Mouse (Mus musculus): ENCODE measurements at regions not wholly inside any gene's neighbourhood (a gene's known extent, or its start where the extent isn't known, plus 50 kb on each side); places are given as distances from the start of the nearest gene placed in this dataset.

GRCm38 (mm10) chr15:68471928-68472327 lies 1971.2 kb upstream of the Lrrc6 start:
- Histone ChIP-seq H3K27me3 (ENCODE audit: control insufficient read depth in 1 of 2, insufficient read depth in 2 of 2, low read length in 2 of 2) (no peaks in the 10 kb centered on the region), H3K4me3 (ENCODE audit: control insufficient read depth in 1 of 2, insufficient read depth in 1 of 2, low read depth in 2 of 2, low read length in 2 of 2) (no peak overlapping the region), H3K27ac (ENCODE audit: control insufficient read depth, low read depth, low read length) (no peak overlapping the region), H3K36me3 (ENCODE audit: control insufficient read depth in 1 of 2, insufficient read depth in 2 of 2, low read length in 2 of 2) (no peaks in the 10 kb centered on the region), H3K4me1 (ENCODE audit: control insufficient read depth in 1 of 2, insufficient read depth in 2 of 2, low read length in 2 of 2) (no peaks in the 10 kb centered on the region), H3K9ac (ENCODE audit: control insufficient read depth, low read depth, low read length, poor library complexity, severe bottlenecking) (no peak overlapping the region), H3K79me2 (ENCODE audit: control insufficient read depth, insufficient read depth, low read length, poor library complexity) (no peaks in the 10 kb centered on the region), H3K9me3 (replicated peaks; ENCODE audit: insufficient read depth, low read length) (no peaks in the 10 kb centered on the region)
- no peak for DNase-seq (ENCODE audit: low read depth, low spot score)
- TF ChIP-seq MXI1 (IDR thresholded peaks at IDR 0.05; ENCODE audit: low read depth, low read length) (no peak), ZMIZ1 (IDR thresholded peaks at IDR 0.05; ENCODE audit: low read depth, low read length) (no peak), JUND (IDR thresholded peaks at IDR 0.05; ENCODE audit: low read depth, low read length) (no peak), NRF1 (IDR thresholded peaks at IDR 0.05; ENCODE audit: insufficient read depth, low read depth, low read length, poor library complexity, severe bottlenecking) (no peak), ZNF384 (IDR thresholded peaks at IDR 0.05; ENCODE audit: low read depth, low read length) (no peak), MAZ (IDR thresholded peaks at IDR 0.05; ENCODE audit: low read depth, low read length) (no peak), MYB (IDR thresholded peaks at IDR 0.05; ENCODE audit: low read depth, low read length) (no peak), CTCF (IDR thresholded peaks at IDR 0.05 in 2 of 3, conservative IDR thresholded peaks at IDR 0.05 in 1 of 3; ENCODE audit: control insufficient read depth in 1 of 3, insufficient read depth in 1 of 3, low read depth in 2 of 3, low read length in 3 of 3, poor library complexity in 1 of 3, severe bottlenecking in 1 of 3) (no peak), EP300 (IDR thresholded peaks at IDR 0.05; ENCODE audit: low read depth in 1 of 2, low read length in 2 of 2) (no peak), SMC3 (IDR thresholded peaks at IDR 0.05; ENCODE audit: low read depth, low read length) (no peak), TCF12 (IDR thresholded peaks at IDR 0.05; ENCODE audit: low read depth, low read length) (no peak), USF1 (IDR thresholded peaks at IDR 0.05; ENCODE audit: low read depth, low read length) (no peak), POLR2AphosphoS2 (IDR thresholded peaks at IDR 0.05; ENCODE audit: low read length) (no peak), HCFC1 (IDR thresholded peaks at IDR 0.05; ENCODE audit: low read depth, low read length) (no peak), ZKSCAN1 (IDR thresholded peaks at IDR 0.05; ENCODE audit: low read depth, low read length) (no peak)

GRCm38 (mm10) chr15:68462851-68463250 lies 1962.1 kb upstream of the Lrrc6 start:
- H3K4me3 ChIP-seq (ENCODE audit: control insufficient read depth in 1 of 2, insufficient read depth in 1 of 2, low read depth in 2 of 2, low read length in 2 of 2): no peak overlapping the region
- H3K27ac ChIP-seq (ENCODE audit: control insufficient read depth, low read depth, low read length): no peak overlapping the region
- H3K79me2 ChIP-seq (ENCODE audit: control insufficient read depth, insufficient read depth, low read length, poor library complexity): no peaks in the 10 kb centered on the region
- no peak overlapping the region for H3K9ac ChIP-seq (ENCODE audit: control insufficient read depth, low read depth, low read length, poor library complexity, severe bottlenecking)
- TF ChIP-seq MEF2A (IDR thresholded peaks at IDR 0.05; ENCODE audit: extremely low read depth, insufficient replicate concordance, low read depth, low read length, poor library complexity, severe bottlenecking) (no peak), POLR2AphosphoS5 (IDR thresholded peaks at IDR 0.05; ENCODE audit: borderline replicate concordance, low read depth, low read length) (no peak), MXI1 (IDR thresholded peaks at IDR 0.05; ENCODE audit: low read depth, low read length) (no peak), SMC3 (IDR thresholded peaks at IDR 0.05; ENCODE audit: low read depth, low read length) (no peak), ETS1 (IDR thresholded peaks at IDR 0.05; ENCODE audit: low read depth, low read length) (no peak), MAZ (IDR thresholded peaks at IDR 0.05; ENCODE audit: low read depth, low read length) (no peak), MAFK (IDR thresholded peaks at IDR 0.05; ENCODE audit: borderline replicate concordance, low read depth, low read length) (no peak), UBTF (IDR thresholded peaks at IDR 0.05; ENCODE audit: borderline replicate concordance, insufficient read depth, low read depth, low read length) (no peak), ZMIZ1 (IDR thresholded peaks at IDR 0.05; ENCODE audit: low read depth, low read length) (no peak), CTCF (IDR thresholded peaks at IDR 0.05 in 2 of 3, conservative IDR thresholded peaks at IDR 0.05 in 1 of 3; ENCODE audit: control insufficient read depth in 1 of 3, insufficient read depth in 1 of 3, low read depth in 2 of 3, low read length in 3 of 3, poor library complexity in 1 of 3, severe bottlenecking in 1 of 3) (no peak), SIN3A (IDR thresholded peaks at IDR 0.05; ENCODE audit: low read length) (no peak)
- DNase-seq (ENCODE audit: low read depth, low spot score): no peak
- H3K27me3 ChIP-seq (ENCODE audit: control insufficient read depth in 1 of 2, insufficient read depth in 2 of 2, low read length in 2 of 2): no peaks in the 10 kb centered on the region
- H3K36me3 ChIP-seq (ENCODE audit: control insufficient read depth in 1 of 2, insufficient read depth in 2 of 2, low read length in 2 of 2): no peaks in the 10 kb centered on the region
- no peaks in the 10 kb centered on the region for H3K4me1 ChIP-seq (ENCODE audit: control insufficient read depth in 1 of 2, insufficient read depth in 2 of 2, low read length in 2 of 2)
- no peaks in the 10 kb centered on the region; the same call in 1 of the 2 replicates for H3K9me3 ChIP-seq (replicated peaks; ENCODE audit: insufficient read depth, low read length)

All from MEL (cell line).